Mouse (Mus musculus) liver, embryonic 11.5 days (tissue): ENCODE measurements around the gene Focad. TPM values are rescaled to one million over a fixed set of nuclear protein-coding genes. Genes with fewer than 3 reads are reported as not detected.

Experiments used
- ATAC-seq: fragments of 200-750 bp; cut with Nextera tagmentation; replicated peaks from 2 replicates; pipeline ENCODE4 v1.8.0; 2017; ENCODE audit warnings: moderate number of reproducible peaks, mild to moderate bottlenecking, moderate TSS enrichment, moderate library complexity; ENCODE audit not compliant: low FRiP score
- DNase-seq: peaks from one replicate; pipeline ENCODE4 v3.0.0-alpha.2; 2017; ENCODE audit warnings: low spot score
- H3K27ac ChIP-seq: fragments of 300-500 bp; sonication (generic); 2 replicates; pipeline ENCODE4 v1.5.1; 2014; ENCODE audit warnings: mild to moderate bottlenecking, low read depth, low read length, control low read depth
- H3K27me3 ChIP-seq: fragments of 300-500 bp; sonication (generic); replicated peaks from 2 replicates; pipeline ENCODE4 v1.6.1; 2014; ENCODE audit warnings: low read length, mixed read lengths; ENCODE audit not compliant: control insufficient read depth, insufficient read depth
- H3K36me3 ChIP-seq: fragments of 300-500 bp; sonication (generic); 2 replicates; pipeline ENCODE4 v1.6.1; 2014; ENCODE audit warnings: mild to moderate bottlenecking, low read length, moderate library complexity, mixed read lengths; ENCODE audit not compliant: control insufficient read depth, insufficient read depth
- H3K4me1 ChIP-seq: fragments of 300-500 bp; sonication (generic); replicated peaks from 2 replicates; pipeline ENCODE4 v1.6.1; 2014; ENCODE audit warnings: low read length, mixed read lengths; ENCODE audit not compliant: control insufficient read depth, insufficient read depth
- H3K4me2 ChIP-seq: fragments of 300-500 bp; sonication (generic); 2 replicates; pipeline ENCODE4 v1.6.1; 2014; ENCODE audit warnings: mild to moderate bottlenecking, control low read depth, moderate library complexity
- H3K4me3 ChIP-seq: fragments of 300-500 bp; sonication (generic); 2 replicates; pipeline ENCODE4 v1.5.1; 2014; ENCODE audit warnings: low read depth, low read length, control low read depth
- H3K9ac ChIP-seq: fragments of 300-500 bp; sonication (generic); 2 replicates; pipeline ENCODE4 v1.6.1; 2014; ENCODE audit warnings: low read depth, low read length, control low read depth
- H3K9me3 ChIP-seq: fragments of 300-500 bp; sonication (generic); 2 replicates; pipeline ENCODE4 v1.6.1; 2016; ENCODE audit warnings: low read length, inconsistent platforms, mixed read lengths; ENCODE audit not compliant: control insufficient read depth
- WGBS: fragments of 180-500 bp; shearing (Covaris S2); extraction: QIAGEN DNeasy Blood & Tissue Kit; methylation state at CpG from one replicate; pipeline ENCODE4 v1.1.7; 2014; 5-methylcytosine and 5-hydroxymethylcytosine counted together
- polyA plus RNA-seq: library from polyadenylated mRNA; unstranded; fragments of >200 nt; fragmentation: Nextera tagmentation; extraction: Ambion mirVana; gene quantifications from 2 replicates; pipeline ENCODE4 v1.2.1, GENCODE M21; 2014

Focad gene
- polyA plus RNA-seq, 1 experiment from 2014 or later: 23.2 TPM

DNA sequence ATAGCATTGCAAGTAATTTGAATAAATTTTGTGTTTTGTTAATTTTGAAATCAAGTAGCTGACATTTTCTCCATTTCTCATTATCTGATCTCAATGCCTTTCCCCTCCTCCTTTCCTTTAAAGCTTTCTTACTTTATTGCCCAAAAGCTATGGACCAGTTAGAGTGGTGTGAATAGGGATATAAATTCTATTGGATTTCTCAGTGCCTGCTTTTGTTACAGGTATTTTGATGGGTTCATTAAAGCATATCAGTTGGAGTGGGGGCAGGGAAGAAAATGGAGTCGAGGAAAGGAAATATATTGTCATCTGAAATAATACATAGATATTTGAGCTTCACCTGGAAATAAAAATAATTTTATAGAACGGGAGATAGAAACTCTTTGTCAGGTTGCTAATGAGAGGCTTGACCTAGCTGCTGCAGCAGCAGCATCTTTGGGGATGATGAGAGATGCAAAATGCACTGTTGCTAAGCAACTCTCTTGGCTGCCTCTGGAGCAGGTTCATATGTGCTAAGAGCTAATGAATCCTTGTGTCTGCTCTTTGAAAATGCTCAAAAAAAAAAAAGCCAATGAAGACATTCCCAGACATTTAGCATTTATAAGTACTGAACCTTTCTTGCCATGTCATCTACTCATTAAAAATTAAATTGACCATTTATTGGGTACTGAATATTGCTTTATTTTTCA, 116.9 kb downstream of the Focad start:
- Histone ChIP-seq H3K4me2 (no peak overlapping the region), H3K9ac (no peak overlapping the region), H3K27me3 (no peaks in the 10 kb centered on the region), H3K36me3 (no peaks in the 10 kb centered on the region), H3K9me3 (no peaks in the 10 kb centered on the region), H3K4me1 (no peaks in the 10 kb centered on the region), H3K4me3 (no peak overlapping the region), H3K27ac (no peak overlapping the region)
- DNase-seq (no peak), ATAC-seq (no peak)
- WGBS: 93% methylated on average over 2 of the region's 2 CpGs

DNA sequence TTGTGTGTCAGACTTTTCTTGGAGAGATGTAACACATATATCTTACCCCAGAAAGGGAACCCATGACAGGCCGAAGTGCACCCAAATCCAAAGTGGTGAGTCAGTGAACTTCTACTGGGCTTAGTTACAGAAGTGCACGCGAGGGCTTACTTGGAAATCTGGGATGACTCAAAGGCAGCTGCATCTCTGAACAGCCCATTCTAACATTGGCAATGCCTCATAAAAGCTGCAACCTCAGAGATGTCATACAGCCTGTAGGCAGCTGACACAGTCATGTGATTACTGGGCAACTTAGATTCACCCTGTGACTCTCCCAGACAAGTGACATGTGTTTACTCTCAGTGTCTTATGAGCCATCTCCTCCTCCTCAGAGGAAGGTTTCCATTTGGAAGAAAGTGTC, 119.5 kb downstream of the Focad start:
- H3K9ac ChIP-seq: no peak overlapping the region
- H3K36me3 ChIP-seq: no peaks in the 10 kb centered on the region
- H3K4me1 ChIP-seq: no peaks in the 10 kb centered on the region
- H3K4me3 ChIP-seq: no peak overlapping the region
- DNase-seq (no peak), ATAC-seq (no peak)
- no peak overlapping the region for H3K27ac ChIP-seq
- WGBS: 93% methylated on average over 3 of the region's 3 CpGs
- no peak overlapping the region for H3K4me2 ChIP-seq
- no peaks in the 10 kb centered on the region for H3K27me3 ChIP-seq
- H3K9me3 ChIP-seq: no peaks in the 10 kb centered on the region

DNA sequence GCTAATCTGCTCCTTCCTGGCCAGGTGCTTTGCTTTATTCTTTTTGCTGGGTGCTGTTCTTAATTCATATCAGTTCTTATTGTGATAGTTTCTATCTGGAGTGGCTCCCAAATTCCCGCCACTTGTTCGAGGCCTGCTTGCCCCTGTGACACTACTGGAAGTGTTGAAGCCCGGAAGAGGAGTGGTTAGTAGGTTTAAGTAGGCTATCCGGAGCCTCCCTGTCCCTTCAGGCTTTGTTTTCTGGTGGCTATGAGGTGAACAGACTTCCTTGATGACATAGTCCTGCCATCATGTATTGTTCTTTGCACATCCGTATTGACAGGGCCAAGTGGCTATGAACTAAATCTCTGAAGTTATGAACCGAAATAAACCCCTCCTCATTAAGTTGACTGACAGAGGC, 123.9 kb downstream of the Focad start:
- H3K9me3 ChIP-seq: no peaks in the 10 kb centered on the region
- no peak overlapping the region for H3K9ac ChIP-seq
- H3K27me3 ChIP-seq: no peaks in the 10 kb centered on the region
- H3K27ac ChIP-seq: no peak overlapping the region
- H3K36me3 ChIP-seq: no peaks in the 10 kb centered on the region
- H3K4me2 ChIP-seq: no peak overlapping the region
- H3K4me3 ChIP-seq: no peak overlapping the region
- 90% methylated on average over 6 of the region's 6 CpGs for WGBS
- no peaks in the 10 kb centered on the region for H3K4me1 ChIP-seq
- DNase-seq: no peak
- ATAC-seq: no peak

DNA sequence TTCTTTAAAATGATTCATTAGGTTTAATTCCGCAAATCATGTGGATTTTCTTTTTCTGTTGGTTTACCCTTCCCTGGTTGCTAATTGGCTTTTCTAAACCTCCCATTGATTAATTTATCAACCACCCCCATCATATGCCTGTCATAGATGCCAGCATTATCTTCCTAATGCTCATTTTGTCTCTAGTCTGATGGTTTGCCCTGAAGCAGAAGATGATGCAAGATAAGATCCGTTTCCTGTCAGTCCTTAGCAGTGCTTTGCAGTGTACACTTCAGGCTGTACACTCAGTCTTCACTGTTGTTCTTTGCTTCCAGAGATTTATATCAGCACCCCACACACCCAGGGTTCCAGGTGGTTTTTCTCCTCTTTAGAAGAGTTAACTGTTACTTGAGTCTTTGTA, 124.4 kb downstream of the Focad start:
- Histone ChIP-seq H3K36me3 (no peaks in the 10 kb centered on the region), H3K9me3 (no peaks in the 10 kb centered on the region), H3K4me2 (no peak overlapping the region), H3K27ac (no peak overlapping the region), H3K4me1 (no peaks in the 10 kb centered on the region), H3K4me3 (no peak overlapping the region), H3K27me3 (no peaks in the 10 kb centered on the region), H3K9ac (no peak overlapping the region)
- 73% methylated on average over 2 of the region's 2 CpGs for WGBS
- DNase-seq (no peak), ATAC-seq (no peak)

DNA sequence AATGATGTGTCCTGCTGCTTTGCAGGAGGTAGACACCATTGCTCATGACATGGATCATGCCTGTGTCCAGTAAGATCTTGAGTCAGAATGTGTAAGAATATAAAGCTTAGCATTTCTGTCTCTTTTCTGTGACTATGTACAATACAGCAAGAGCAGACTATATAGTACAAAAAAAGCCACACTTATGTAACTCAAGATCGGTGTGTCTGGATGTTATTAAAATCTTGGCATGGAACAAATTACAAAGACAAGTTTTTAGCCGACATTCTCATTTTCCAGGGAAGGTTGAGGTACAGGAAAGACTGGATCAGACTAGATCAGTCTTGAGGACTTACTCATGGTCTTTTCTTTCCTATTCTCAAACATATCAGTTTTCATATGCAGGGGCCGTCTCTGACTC, 136.9 kb downstream of the Focad start:
- Histone ChIP-seq H3K4me2 (no peak overlapping the region), H3K9ac (no peak overlapping the region), H3K4me3 (no peak overlapping the region), H3K4me1 (no peaks in the 10 kb centered on the region), H3K27ac (no peak overlapping the region), H3K9me3 (no peaks in the 10 kb centered on the region), H3K36me3 (no peaks in the 10 kb centered on the region), H3K27me3 (no peaks in the 10 kb centered on the region)
- 89% methylated on average over 3 of the region's 3 CpGs for WGBS
- ATAC-seq (no peak), DNase-seq (no peak)

DNA sequence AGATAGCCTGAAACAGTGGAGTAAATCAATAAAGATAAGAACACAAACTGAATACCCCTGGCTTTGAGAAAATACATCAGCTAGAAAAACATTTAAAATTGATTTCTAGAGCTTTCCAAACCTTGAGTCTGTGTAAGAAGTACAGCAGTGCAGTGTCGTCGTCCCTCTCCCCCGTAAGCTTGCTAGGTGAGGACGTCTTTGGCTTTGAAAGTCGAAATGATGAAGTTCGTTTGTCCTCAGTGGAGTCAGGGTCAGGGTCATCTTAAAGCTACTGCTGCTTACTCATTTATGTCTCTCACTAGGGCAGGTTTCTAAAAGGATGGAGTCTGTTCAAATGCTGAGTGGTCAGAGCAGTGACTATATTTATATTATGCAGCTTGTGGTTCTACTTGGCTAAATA, 141.5 kb downstream of the Focad start:
- 80% methylated on average over 6 of the region's 6 CpGs for WGBS
- no peak for ATAC-seq

DNA sequence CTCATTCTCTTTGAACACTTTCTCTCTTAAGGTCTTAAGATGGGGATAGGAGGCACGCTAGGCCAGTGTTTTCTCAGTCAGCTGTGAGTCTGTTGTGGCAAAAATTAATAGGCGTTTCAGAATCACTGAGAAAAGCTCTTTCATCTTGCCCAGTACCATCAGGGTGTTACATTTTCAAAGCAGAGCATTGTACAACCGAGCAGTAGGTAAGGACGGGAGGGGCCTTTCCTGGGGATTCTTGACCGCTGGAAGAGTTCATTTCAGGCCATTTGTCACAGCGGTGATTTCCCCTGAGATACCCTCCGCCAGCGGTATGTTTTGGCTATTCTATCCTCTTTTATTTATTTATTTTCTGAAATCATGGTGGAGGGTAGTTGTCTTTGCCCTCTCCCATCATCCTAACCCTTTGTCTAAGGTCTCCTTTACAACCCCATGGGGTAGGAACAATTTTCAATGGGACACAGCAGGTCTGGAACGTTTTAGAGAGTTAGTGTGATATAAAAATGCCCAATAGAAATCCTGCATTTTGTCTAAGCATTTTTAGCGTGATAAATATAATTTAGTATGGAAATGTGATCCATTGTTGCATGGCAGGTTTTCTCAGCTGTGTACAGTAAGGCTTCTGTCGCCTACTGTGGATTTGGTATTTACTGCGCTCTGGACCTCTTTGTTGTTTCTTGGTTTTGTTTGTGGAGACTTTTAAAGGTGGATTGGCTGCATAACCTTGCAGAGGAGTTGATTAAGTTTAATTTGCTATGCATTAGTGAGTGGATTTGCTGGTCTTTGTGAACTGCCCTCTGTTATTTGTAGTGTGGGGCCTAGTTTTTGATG, 142.7 kb downstream of the Focad start:
- DNase-seq: no peak
- H3K9me3 ChIP-seq: no peaks in the 10 kb centered on the region
- no peak overlapping the region for H3K4me2 ChIP-seq
- 81% methylated on average over 12 of the region's 12 CpGs for WGBS
- H3K27me3 ChIP-seq: no peaks in the 10 kb centered on the region
- H3K27ac ChIP-seq: no peak overlapping the region
- no peak overlapping the region for H3K4me3 ChIP-seq
- H3K36me3 ChIP-seq: no peaks in the 10 kb centered on the region
- no peak for ATAC-seq
- H3K4me1 ChIP-seq: no peaks in the 10 kb centered on the region
- H3K9ac ChIP-seq: no peak overlapping the region

More for the DNA sequence above, 141.5 kb downstream of the Focad start:
- H3K9ac ChIP-seq: no peak overlapping the region
- no peaks in the 10 kb centered on the region for H3K4me1 ChIP-seq
- no peak overlapping the region for H3K27ac ChIP-seq
- no peak for DNase-seq
- no peaks in the 10 kb centered on the region for H3K36me3 ChIP-seq
- H3K4me2 ChIP-seq: no peak overlapping the region
- no peak overlapping the region for H3K4me3 ChIP-seq
- no peaks in the 10 kb centered on the region for H3K27me3 ChIP-seq
- H3K9me3 ChIP-seq: no peaks in the 10 kb centered on the region

DNA sequence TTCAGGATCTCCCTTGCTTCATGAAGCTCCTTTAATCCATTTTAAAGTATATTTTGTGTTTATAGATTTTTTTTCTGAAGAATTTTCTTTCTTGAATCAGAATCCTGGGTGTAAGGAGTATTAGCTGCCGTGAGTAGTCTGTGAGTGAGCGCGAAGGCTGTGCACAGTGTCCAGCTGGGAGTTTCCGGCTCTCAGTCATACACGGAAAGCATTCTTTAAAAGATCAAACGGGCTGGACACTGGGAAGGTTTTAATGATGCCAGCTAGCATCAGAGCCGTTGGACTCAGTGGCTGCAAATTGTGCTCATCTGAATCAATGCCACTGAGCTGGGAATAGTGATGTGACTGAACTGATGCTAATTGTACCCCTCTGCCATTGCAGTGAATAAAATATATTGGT, 143.9 kb downstream of the Focad start:
- no peaks in the 10 kb centered on the region for H3K9me3 ChIP-seq
- no peak overlapping the region for H3K9ac ChIP-seq
- H3K4me1 ChIP-seq: no peaks in the 10 kb centered on the region
- no peak overlapping the region for H3K4me2 ChIP-seq
- ATAC-seq: no peak
- H3K27me3 ChIP-seq: no peaks in the 10 kb centered on the region
- H3K36me3 ChIP-seq: no peaks in the 10 kb centered on the region
- 87% methylated on average over 7 of the region's 7 CpGs for WGBS
- no peak for DNase-seq
- H3K27ac ChIP-seq: no peak overlapping the region
- no peak overlapping the region for H3K4me3 ChIP-seq

DNA sequence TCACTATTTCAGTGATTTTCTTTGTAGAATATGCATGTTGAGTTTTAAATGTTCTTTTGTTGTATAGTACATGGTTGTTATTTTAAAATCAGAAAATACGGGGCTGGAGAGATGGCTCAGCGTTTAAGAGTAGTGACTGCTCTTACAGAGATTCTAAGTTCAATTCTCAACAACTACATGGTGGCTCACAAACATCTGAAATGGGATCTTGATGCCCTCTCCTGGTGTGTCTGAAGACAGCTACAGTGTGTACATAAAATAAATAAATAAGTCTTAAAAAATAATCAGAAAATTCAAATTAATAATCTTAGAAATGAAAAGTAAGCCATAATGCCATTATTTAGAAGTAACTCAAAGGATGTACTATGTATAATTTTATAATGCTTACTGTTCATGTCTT, 149.4 kb downstream of the Focad start:
- Histone ChIP-seq H3K4me2 (no peak overlapping the region), H3K9ac (no peak overlapping the region), H3K4me3 (no peak overlapping the region), H3K9me3 (no peaks in the 10 kb centered on the region), H3K36me3 (no peaks in the 10 kb centered on the region), H3K4me1 (no peaks in the 10 kb centered on the region), H3K27ac (no peak overlapping the region), H3K27me3 (no peaks in the 10 kb centered on the region)
- no peak for DNase-seq
- no peak for ATAC-seq
- 91% methylated on average over 2 of the region's 2 CpGs for WGBS
